Mouse (Mus musculus): ENCODE measurements around the gene Nat14. TPM values are rescaled to one million over a fixed set of nuclear protein-coding genes. Genes with fewer than 3 reads are reported as not detected.

Gene Nat14
- polyA plus RNA-seq, 1 experiment: 3.1 TPM

GRCm38 (mm10) chr7:4912248-4912647 lies 9.6 kb upstream of the Nat14 start:
- no peak overlapping the region for H3K4me2 ChIP-seq (ENCODE audit: low read depth)
- TF ChIP-seq USF1 (IDR thresholded peaks at IDR 0.05; ENCODE audit: low read depth): no peak
- no peak for TF ChIP-seq MYOG (IDR thresholded peaks at IDR 0.05; ENCODE audit: control insufficient read depth in 1 of 3, insufficient read depth in 1 of 3, insufficient read length in 2 of 3, low read depth in 2 of 3)
- TF ChIP-seq TCF3 (IDR thresholded peaks at IDR 0.05; ENCODE audit: insufficient read length, low read depth): no peak
- no peak for TF ChIP-seq POLR2AphosphoS2 (IDR thresholded peaks at IDR 0.05; ENCODE audit: insufficient read length, low read depth)
- TF ChIP-seq SRF (IDR thresholded peaks at IDR 0.05; ENCODE audit: control insufficient read depth, insufficient read length, low read depth): no peak
- no peak for TF ChIP-seq POLR2A (IDR thresholded peaks at IDR 0.05; ENCODE audit: insufficient read length, low read depth)
- TF ChIP-seq REST (IDR thresholded peaks at IDR 0.05; ENCODE audit: insufficient read depth, insufficient read length): no peak
- no peak for TF ChIP-seq MYOD1 (IDR thresholded peaks at IDR 0.05; ENCODE audit: control insufficient read depth in 1 of 3, insufficient read length in 2 of 3, low read depth in 2 of 3)
- TF ChIP-seq CEBPB (IDR thresholded peaks at IDR 0.05; ENCODE audit: insufficient read depth, poor library complexity, severe bottlenecking): no peak
- TF ChIP-seq E2F4 (IDR thresholded peaks at IDR 0.05; ENCODE audit: insufficient read depth): no peak
- TF ChIP-seq TCF12 (IDR thresholded peaks at IDR 0.05; ENCODE audit: insufficient read depth, poor library complexity, severe bottlenecking): no peak
- no peak for TF ChIP-seq MAX (IDR thresholded peaks at IDR 0.05; ENCODE audit: low read depth)
- H3K27me3 ChIP-seq (ENCODE audit: control insufficient read depth, insufficient read depth, insufficient read length): peaks cover 23% of the 10 kb centered on the region
- peaks cover 19% of the 10 kb centered on the region for H3K79me2 ChIP-seq (ENCODE audit: control insufficient read depth, insufficient read depth)
- H3ac ChIP-seq (ENCODE audit: control insufficient read depth, insufficient read length): no peak overlapping the region
- no peak overlapping the region for H3K4me3 ChIP-seq
- no peaks in the 10 kb centered on the region for H3K36me3 ChIP-seq (ENCODE audit: control insufficient read depth, insufficient read depth)

- peaks cover 5% of the 10 kb centered on the region for H3K27me3 ChIP-seq (ENCODE audit: control insufficient read depth, insufficient read depth, insufficient read length)
- peak within 1 kb of the TSS; percentile 78 for H3ac ChIP-seq (ENCODE audit: control insufficient read depth, insufficient read length)
- TF ChIP-seq POLR2AphosphoS2 (IDR thresholded peaks at IDR 0.05; ENCODE audit: insufficient read length, low read depth) (peak; percentile 93), TCF3 (IDR thresholded peaks at IDR 0.05; ENCODE audit: insufficient read length, low read depth) (no peak), TCF12 (IDR thresholded peaks at IDR 0.05; ENCODE audit: insufficient read depth, poor library complexity, severe bottlenecking) (no peak), MYOG (IDR thresholded peaks at IDR 0.05; ENCODE audit: control insufficient read depth in 1 of 3, insufficient read depth in 1 of 3, insufficient read length in 2 of 3, low read depth in 2 of 3) (peak in 1 of 3 experiments; percentile 6), POLR2A (IDR thresholded peaks at IDR 0.05; ENCODE audit: insufficient read length, low read depth) (peak; percentile 90), SRF (IDR thresholded peaks at IDR 0.05; ENCODE audit: control insufficient read depth, insufficient read length, low read depth) (peak; percentile 86)
- H3K36me3 ChIP-seq (ENCODE audit: control insufficient read depth, insufficient read depth): no peaks in the 10 kb centered on the region
- peak within 1 kb of the TSS; percentile 80 for H3K4me2 ChIP-seq (ENCODE audit: low read depth)
- H3K79me2 ChIP-seq (ENCODE audit: control insufficient read depth, insufficient read depth): peaks cover 19% of the 10 kb centered on the region
- H3K4me3 ChIP-seq: peak within 1 kb of the TSS; percentile 82
These were observed 6.7 kb upstream of the Nat14 start, which contains the start of gene Zfp628 for GRCm38 (mm10) chr7:4915007-4915665. TSS of gene Zfp628 (plus strand) at chr7:4915217.

- Histone ChIP-seq H3ac (ENCODE audit: control insufficient read depth, insufficient read length) (peak overlapping the region; percentile 78), H3K4me2 (ENCODE audit: low read depth) (peak overlapping the region; percentile 75), H3K36me3 (ENCODE audit: control insufficient read depth, insufficient read depth) (no peaks in the 10 kb centered on the region), H3K27me3 (ENCODE audit: control insufficient read depth, insufficient read depth, insufficient read length) (no peaks in the 10 kb centered on the region), H3K4me3 (peak overlapping the region; percentile 82), H3K79me2 (ENCODE audit: control insufficient read depth, insufficient read depth) (peaks cover 19% of the 10 kb centered on the region)
- TF ChIP-seq POLR2A (IDR thresholded peaks at IDR 0.05; ENCODE audit: insufficient read length, low read depth) (no peak), POLR2AphosphoS2 (IDR thresholded peaks at IDR 0.05; ENCODE audit: insufficient read length, low read depth) (no peak), E2F4 (IDR thresholded peaks at IDR 0.05; ENCODE audit: insufficient read depth) (no peak), SRF (IDR thresholded peaks at IDR 0.05; ENCODE audit: control insufficient read depth, insufficient read length, low read depth) (no peak), MYOG (IDR thresholded peaks at IDR 0.05; ENCODE audit: control insufficient read depth in 1 of 3, insufficient read depth in 1 of 3, insufficient read length in 2 of 3, low read depth in 2 of 3) (no peak), CEBPB (IDR thresholded peaks at IDR 0.05; ENCODE audit: insufficient read depth, poor library complexity, severe bottlenecking) (no peak), TCF12 (IDR thresholded peaks at IDR 0.05; ENCODE audit: insufficient read depth, poor library complexity, severe bottlenecking) (no peak), REST (IDR thresholded peaks at IDR 0.05; ENCODE audit: insufficient read depth, insufficient read length) (no peak)
These were observed 6.0 kb upstream of the Nat14 start for GRCm38 (mm10) chr7:4915669-4916416.

GRCm38 (mm10) chr7:4917494-4917893 lies 4.3 kb upstream of the Nat14 start:
- TF ChIP-seq REST (IDR thresholded peaks at IDR 0.05; ENCODE audit: insufficient read depth, insufficient read length): no peak
- no peak for TF ChIP-seq E2F4 (IDR thresholded peaks at IDR 0.05; ENCODE audit: insufficient read depth)
- no peak for TF ChIP-seq POLR2AphosphoS2 (IDR thresholded peaks at IDR 0.05; ENCODE audit: insufficient read length, low read depth)
- no peak for TF ChIP-seq USF1 (IDR thresholded peaks at IDR 0.05; ENCODE audit: low read depth)
- TF ChIP-seq TCF3 (IDR thresholded peaks at IDR 0.05; ENCODE audit: insufficient read length, low read depth): no peak
- no peak for TF ChIP-seq MAX (IDR thresholded peaks at IDR 0.05; ENCODE audit: low read depth)
- no peak for TF ChIP-seq SRF (IDR thresholded peaks at IDR 0.05; ENCODE audit: control insufficient read depth, insufficient read length, low read depth)
- no peak for TF ChIP-seq MYOD1 (IDR thresholded peaks at IDR 0.05; ENCODE audit: control insufficient read depth in 1 of 3, insufficient read length in 2 of 3, low read depth in 2 of 3)
- TF ChIP-seq CEBPB (IDR thresholded peaks at IDR 0.05; ENCODE audit: insufficient read depth, poor library complexity, severe bottlenecking): no peak
- no peak for TF ChIP-seq MYOG (IDR thresholded peaks at IDR 0.05; ENCODE audit: control insufficient read depth in 1 of 3, insufficient read depth in 1 of 3, insufficient read length in 2 of 3, low read depth in 2 of 3)
- no peak for TF ChIP-seq TCF12 (IDR thresholded peaks at IDR 0.05; ENCODE audit: insufficient read depth, poor library complexity, severe bottlenecking)
- TF ChIP-seq POLR2A (IDR thresholded peaks at IDR 0.05; ENCODE audit: insufficient read length, low read depth): no peak
- H3K27me3 ChIP-seq (ENCODE audit: control insufficient read depth, insufficient read depth, insufficient read length): no peaks in the 10 kb centered on the region
- H3K36me3 ChIP-seq (ENCODE audit: control insufficient read depth, insufficient read depth): no peaks in the 10 kb centered on the region
- H3K4me2 ChIP-seq (ENCODE audit: low read depth): no peak overlapping the region
- no peak overlapping the region for H3K4me3 ChIP-seq
- H3K79me2 ChIP-seq (ENCODE audit: control insufficient read depth, insufficient read depth): peaks cover 19% of the 10 kb centered on the region
- H3ac ChIP-seq (ENCODE audit: control insufficient read depth, insufficient read length): no peak overlapping the region

Data from myocyte (in vitro differentiated cells).